Mouse (Mus musculus): ENCODE measurements around the gene Olfr1499. TPM values are rescaled to one million over a fixed set of nuclear protein-coding genes. Genes with fewer than 3 reads are reported as not detected.
"Not testable (repeated sequence)": the region's sequence is repeated elsewhere in the genome, so short reads cannot be mapped to it uniquely, and the experiment has no call there.

The Olfr1499 gene
- polyA plus RNA-seq (2015; fragmentation: Nextera tagmentation; extraction: Ambion mirVana), result not detected in 2 replicates

- ATAC-seq, result no peak
- Histone ChIP-seq H3K36me3 (ENCODE audit: control insufficient read depth, insufficient read depth, low read length) (no peaks in the 10 kb centered on the region), H3K4me3 (ENCODE audit: low read length) (no peak within 1 kb of the TSS), H3K4me1 (ENCODE audit: control insufficient read depth, insufficient read depth, low read length) (no peaks in the 10 kb centered on the region), H3K27me3 (replicated peaks; ENCODE audit: control insufficient read depth, insufficient read depth, low read length) (no peaks in the 10 kb centered on the region), H3K27ac (ENCODE audit: low read length) (no peak within 1 kb of the TSS), H3K4me2 (ENCODE audit: low read depth, low read length) (no peak within 1 kb of the TSS), H3K9me3 (ENCODE audit: control insufficient read depth, low read length) (no peaks in the 10 kb centered on the region), H3K9ac (ENCODE audit: low read depth, low read length) (no peak within 1 kb of the TSS)
Observed at GRCm38 (mm10) chr19:13819347-13819746, at the start of gene Olfr1499. Olfr1499 (minus strand) TSS chr19:13819447.

- Histone ChIP-seq H3K36me3 (ENCODE audit: control insufficient read depth, insufficient read depth, low read length) (no peaks in the 10 kb centered on the region), H3K27me3 (replicated peaks; ENCODE audit: control insufficient read depth, insufficient read depth, low read length) (no peaks in the 10 kb centered on the region), H3K4me3 (ENCODE audit: low read length) (no peak within 1 kb of the TSS), H3K9ac (ENCODE audit: low read depth, low read length) (no peak within 1 kb of the TSS), H3K4me2 (ENCODE audit: low read depth, low read length) (no peak within 1 kb of the TSS), H3K4me1 (ENCODE audit: control insufficient read depth, insufficient read depth, low read length) (no peaks in the 10 kb centered on the region), H3K27ac (ENCODE audit: low read length) (no peak within 1 kb of the TSS), H3K9me3 (ENCODE audit: control insufficient read depth, low read length) (no peaks in the 10 kb centered on the region)
- 93% methylated on average over 1 of the region's 1 CpGs for WGBS
- no peak for ATAC-seq
Observed at GRCm38 (mm10) chr19:13861495-13861894, 42.2 kb upstream of the Olfr1499 start, which contains the start of gene Olfr1502. Olfr1502 (plus strand) TSS chr19:13861795.

- H3K4me2 ChIP-seq (ENCODE audit: low read depth, low read length); H3K9me3 ChIP-seq (ENCODE audit: control insufficient read depth, low read length); H3K27me3 ChIP-seq (replicated peaks; ENCODE audit: control insufficient read depth, insufficient read depth, low read length); H3K36me3 ChIP-seq (ENCODE audit: control insufficient read depth, insufficient read depth, low read length); ATAC-seq; H3K27ac ChIP-seq (ENCODE audit: low read length); H3K4me3 ChIP-seq (ENCODE audit: low read length); H3K4me1 ChIP-seq (ENCODE audit: control insufficient read depth, insufficient read depth, low read length); H3K9ac ChIP-seq (ENCODE audit: low read depth, low read length): not testable (repeated sequence)
Observed at GRCm38 (mm10) chr19:13850592-13850991, 31.3 kb upstream of the Olfr1499 start, which contains the start of gene Olfr1501. Olfr1501 (minus strand) TSS chr19:13850692.

GRCm38 (mm10) chr19:13830388-13830787 lies 11.1 kb upstream of the Olfr1499 start, which contains the start of gene Olfr1500:
Olfr1500 (minus strand) TSS chr19:13830488.
- H3K36me3 ChIP-seq (ENCODE audit: control insufficient read depth, insufficient read depth, low read length), result no peaks in the 10 kb centered on the region
- no peak within 1 kb of the TSS for H3K4me2 ChIP-seq (ENCODE audit: low read depth, low read length)
- no peak for ATAC-seq
- H3K27me3 ChIP-seq (replicated peaks; ENCODE audit: control insufficient read depth, insufficient read depth, low read length), result no peaks in the 10 kb centered on the region
- no peak within 1 kb of the TSS for H3K27ac ChIP-seq (ENCODE audit: low read length)
- no peak within 1 kb of the TSS for H3K4me3 ChIP-seq (ENCODE audit: low read length)
- no peaks in the 10 kb centered on the region for H3K4me1 ChIP-seq (ENCODE audit: control insufficient read depth, insufficient read depth, low read length)
- H3K9me3 ChIP-seq (ENCODE audit: control insufficient read depth, low read length), result no peaks in the 10 kb centered on the region
- no peak within 1 kb of the TSS for H3K9ac ChIP-seq (ENCODE audit: low read depth, low read length)

GRCm38 (mm10) chr19:13828447-13828846 lies 9.2 kb upstream of the Olfr1499 start:
- H3K4me1 ChIP-seq (ENCODE audit: control insufficient read depth, insufficient read depth, low read length), result no peaks in the 10 kb centered on the region
- H3K4me2 ChIP-seq (ENCODE audit: low read depth, low read length), result no peak overlapping the region
- no peaks in the 10 kb centered on the region for H3K27me3 ChIP-seq (replicated peaks; ENCODE audit: control insufficient read depth, insufficient read depth, low read length)
- H3K9ac ChIP-seq (ENCODE audit: low read depth, low read length), result no peak overlapping the region
- no peaks in the 10 kb centered on the region for H3K9me3 ChIP-seq (ENCODE audit: control insufficient read depth, low read length)
- WGBS, result 79% methylated on average over 3 of the region's 3 CpGs
- H3K4me3 ChIP-seq (ENCODE audit: low read length), result no peak overlapping the region
- no peaks in the 10 kb centered on the region for H3K36me3 ChIP-seq (ENCODE audit: control insufficient read depth, insufficient read depth, low read length)
- no peak overlapping the region for H3K27ac ChIP-seq (ENCODE audit: low read length)
- ATAC-seq, result no peak

GRCm38 (mm10) chr19:13820847-13821246 lies 1.6 kb upstream of the Olfr1499 start:
- WGBS, result 62% methylated on average over 5 of the region's 5 CpGs
- H3K4me2 ChIP-seq (ENCODE audit: low read depth, low read length), result no peak overlapping the region
- no peaks in the 10 kb centered on the region for H3K36me3 ChIP-seq (ENCODE audit: control insufficient read depth, insufficient read depth, low read length)
- no peak for ATAC-seq
- H3K9ac ChIP-seq (ENCODE audit: low read depth, low read length), result no peak overlapping the region
- H3K9me3 ChIP-seq (ENCODE audit: control insufficient read depth, low read length), result no peaks in the 10 kb centered on the region
- no peak overlapping the region for H3K4me3 ChIP-seq (ENCODE audit: low read length)
- H3K4me1 ChIP-seq (ENCODE audit: control insufficient read depth, insufficient read depth, low read length), result no peaks in the 10 kb centered on the region
- H3K27ac ChIP-seq (ENCODE audit: low read length), result no peak overlapping the region
- no peaks in the 10 kb centered on the region for H3K27me3 ChIP-seq (replicated peaks; ENCODE audit: control insufficient read depth, insufficient read depth, low read length)

- Histone ChIP-seq H3K36me3 (ENCODE audit: control insufficient read depth, insufficient read depth, low read length) (no peaks in the 10 kb centered on the region), H3K9ac (ENCODE audit: low read depth, low read length) (no peak overlapping the region), H3K4me2 (ENCODE audit: low read depth, low read length) (no peak overlapping the region), H3K4me3 (ENCODE audit: low read length) (no peak overlapping the region), H3K27ac (ENCODE audit: low read length) (no peak overlapping the region), H3K9me3 (ENCODE audit: control insufficient read depth, low read length) (no peaks in the 10 kb centered on the region), H3K4me1 (ENCODE audit: control insufficient read depth, insufficient read depth, low read length) (no peaks in the 10 kb centered on the region), H3K27me3 (replicated peaks; ENCODE audit: control insufficient read depth, insufficient read depth, low read length) (no peaks in the 10 kb centered on the region)
- WGBS, result 32% methylated on average over 5 of the region's 5 CpGs
- ATAC-seq, result no peak
Observed at GRCm38 (mm10) chr19:13818827-13819226, 420 bp downstream of the Olfr1499 start.

GRCm38 (mm10) chr19:13812823-13813222 lies 6.4 kb downstream of the Olfr1499 start:
- Histone ChIP-seq H3K36me3 (ENCODE audit: control insufficient read depth, insufficient read depth, low read length) (no peaks in the 10 kb centered on the region), H3K4me1 (ENCODE audit: control insufficient read depth, insufficient read depth, low read length) (no peaks in the 10 kb centered on the region), H3K4me3 (ENCODE audit: low read length) (no peak overlapping the region), H3K4me2 (ENCODE audit: low read depth, low read length) (no peak overlapping the region), H3K9ac (ENCODE audit: low read depth, low read length) (no peak overlapping the region), H3K9me3 (ENCODE audit: control insufficient read depth, low read length) (no peaks in the 10 kb centered on the region), H3K27ac (ENCODE audit: low read length) (no peak overlapping the region), H3K27me3 (replicated peaks; ENCODE audit: control insufficient read depth, insufficient read depth, low read length) (no peaks in the 10 kb centered on the region)
- WGBS, result 51% methylated on average over 2 of the region's 2 CpGs
- no peak for ATAC-seq

- not testable (repeated sequence) for H3K4me2 ChIP-seq (ENCODE audit: low read depth, low read length); H3K27ac ChIP-seq (ENCODE audit: low read length); H3K36me3 ChIP-seq (ENCODE audit: control insufficient read depth, insufficient read depth, low read length); ATAC-seq; H3K9me3 ChIP-seq (ENCODE audit: control insufficient read depth, low read length); H3K4me3 ChIP-seq (ENCODE audit: low read length); H3K9ac ChIP-seq (ENCODE audit: low read depth, low read length); H3K4me1 ChIP-seq (ENCODE audit: control insufficient read depth, insufficient read depth, low read length); H3K27me3 ChIP-seq (replicated peaks; ENCODE audit: control insufficient read depth, insufficient read depth, low read length)
- WGBS, result 67% methylated on average over 1 of the region's 1 CpGs
Observed at GRCm38 (mm10) chr19:13805486-13805885, 13.8 kb downstream of the Olfr1499 start.

GRCm38 (mm10) chr19:13798102-13798501 lies 21.1 kb downstream of the Olfr1499 start, which contains the start of gene Olfr1497:
Olfr1497 (minus strand) TSS chr19:13798202.
- no peak for ATAC-seq

More at GRCm38 (mm10) chr19:13798102-13798501, 21.1 kb downstream of the Olfr1499 start, which contains the start of gene Olfr1497:
- Histone ChIP-seq H3K9me3 (ENCODE audit: control insufficient read depth, low read length) (no peaks in the 10 kb centered on the region), H3K27me3 (replicated peaks; ENCODE audit: control insufficient read depth, insufficient read depth, low read length) (no peaks in the 10 kb centered on the region), H3K4me1 (ENCODE audit: control insufficient read depth, insufficient read depth, low read length) (no peaks in the 10 kb centered on the region), H3K4me3 (ENCODE audit: low read length) (no peak within 1 kb of the TSS), H3K4me2 (ENCODE audit: low read depth, low read length) (no peak within 1 kb of the TSS), H3K27ac (ENCODE audit: low read length) (no peak within 1 kb of the TSS), H3K36me3 (ENCODE audit: control insufficient read depth, insufficient read depth, low read length) (no peaks in the 10 kb centered on the region), H3K9ac (ENCODE audit: low read depth, low read length) (no peak within 1 kb of the TSS)

All from intestine, embryonic 16.5 days (tissue).